Mouse (Mus musculus) neural tube, embryonic 10.5 days (tissue): ENCODE data around the gene Sox4.
A peak's percentile ranks its signal among the peaks of the same experiment; 100 is the strongest.

Source experiments
- DNase-seq: peaks from one replicate; pipeline ENCODE4 v3.0.0-alpha.2; 2017; ENCODE audit warnings: low spot score; ENCODE audit errors: extremely low spot score

Gene Sox4

GRCm38 (mm10) chr13:28953581-28953991, at the start of gene Sox4:
Gene Sox4 (minus strand): TSS chr13:28953713.
- peak; percentile 93 for DNase-seq

- DNase-seq: no peak
Measured at GRCm38 (mm10) chr13:28991899-28992664, 38.6 kb upstream of the Sox4 start.

GRCm38 (mm10) chr13:28988751-28989703, 35.5 kb upstream of the Sox4 start:
- DNase-seq: no peak

GRCm38 (mm10) chr13:28980681-28981080, 27.2 kb upstream of the Sox4 start:
- DNase-seq: no peak

- DNase-seq: no peak
Measured at GRCm38 (mm10) chr13:28975011-28975410, 21.5 kb upstream of the Sox4 start.

- DNase-seq: no peak
Measured at GRCm38 (mm10) chr13:28974597-28974996, 21.1 kb upstream of the Sox4 start.

GRCm38 (mm10) chr13:28960916-28961315, 7.4 kb upstream of the Sox4 start:
- no peak for DNase-seq

- DNase-seq: peak; percentile 84
Measured at GRCm38 (mm10) chr13:28959458-28959978, 6.0 kb upstream of the Sox4 start.

GRCm38 (mm10) chr13:28959068-28959440, 5.5 kb upstream of the Sox4 start:
- DNase-seq: no peak

GRCm38 (mm10) chr13:28958211-28959067, 4.9 kb upstream of the Sox4 start:
- peak; percentile 87 for DNase-seq

- DNase-seq: peak; percentile 97
Measured at GRCm38 (mm10) chr13:28957765-28958164, 4.3 kb upstream of the Sox4 start.

GRCm38 (mm10) chr13:28952576-28953571, 639 bp downstream of the Sox4 start:
- DNase-seq: no peak

GRCm38 (mm10) chr13:28951691-28952575, 1.6 kb downstream of the Sox4 start:
- DNase-seq: peak; percentile 70

- DNase-seq: peak; percentile 72
Measured at GRCm38 (mm10) chr13:28950623-28951491, 2.7 kb downstream of the Sox4 start.

- DNase-seq: no peak
Measured at GRCm38 (mm10) chr13:28950266-28950622, 3.3 kb downstream of the Sox4 start.

GRCm38 (mm10) chr13:28949279-28949915, 4.1 kb downstream of the Sox4 start:
- DNase-seq: no peak

- peak; percentile 61 for DNase-seq
Measured at GRCm38 (mm10) chr13:28948541-28948940, 5.0 kb downstream of the Sox4 start.
